In genomic region chr3:117575928-117576254, GRCm38 (mm10) we compare ENCODE assay signal across 10 mouse cellular contexts. TPM values are rescaled to one million over a fixed set of nuclear protein-coding genes. Genes with fewer than 3 reads are reported as not detected.
DNase-seq lines count a peak whose midpoint lies in the region; ATAC-seq and TF ChIP-seq lines count a peak whose summit lies in the region.
"Had no signal": no experiment of that assay in that cellular context is flagged by ENCODE, and none has a peak within 500 bp of the region (broad histone marks: within the 10 kb centered on the region; RNA-seq: fewer than 3 reads in every experiment).

No protein-coding gene starts in this region.

- intact Hi-C loops in heart, adult 2 months (cut with DNase I) = no loop called here

- no peaks in the 10 kb centered on the region for H3K27me3 ChIP-seq in heart, embryonic 11.5 days (ENCODE audit: control insufficient read depth, insufficient read depth, low read length)
- peaks cover 10% of the 10 kb centered on the region for H3K27me3 ChIP-seq in heart, adult 2 months (ENCODE audit: control insufficient read depth, insufficient read depth, low read length)
- peaks cover 13% of the 10 kb centered on the region for H3K27me3 ChIP-seq in ES-Bruce4 (ENCODE audit: control insufficient read depth, insufficient read depth, low read length, poor library complexity, severe bottlenecking)
- no peaks in the 10 kb centered on the region for H3K27me3 ChIP-seq in forebrain, postnatal 0 days (ENCODE audit: insufficient read depth, low read length)
- peaks cover 17% of the 10 kb centered on the region for H3K27me3 ChIP-seq in liver, postnatal 0 days (ENCODE audit: insufficient read depth, low read length)

- no peaks in the 10 kb centered on the region for H3K79me2 ChIP-seq in heart, adult 2 months (replicated peaks; ENCODE audit: control insufficient read depth, insufficient read depth, low read length)

- H3K27ac ChIP-seq in heart, embryonic 11.5 days (ENCODE audit: low read depth, low read length) = no peak overlapping the region
- H3K27ac ChIP-seq in heart, adult 2 months = no peak overlapping the region
- no peak overlapping the region for H3K27ac ChIP-seq in ES-Bruce4 (ENCODE audit: insufficient read depth, low read length)
- H3K27ac ChIP-seq in forebrain, postnatal 0 days (ENCODE audit: low read depth, low read length) = peak overlapping the region; percentile 97
- H3K27ac ChIP-seq in liver, postnatal 0 days (ENCODE audit: low read depth) = no peak overlapping the region

- peaks cover 4% of the 10 kb centered on the region; the same call in 1 of the 2 replicates for H3K4me1 ChIP-seq in heart, embryonic 11.5 days (ENCODE audit: control insufficient read depth, insufficient read depth, low read length)
- no peaks in the 10 kb centered on the region; the same call in 1 of the 2 replicates for H3K4me1 ChIP-seq in heart, adult 2 months (ENCODE audit: control insufficient read depth, insufficient read depth, low read length)
- H3K4me1 ChIP-seq in ES-Bruce4 (ENCODE audit: control insufficient read depth, insufficient read depth, low read length) = no peaks in the 10 kb centered on the region
- H3K4me1 ChIP-seq in forebrain, postnatal 0 days (ENCODE audit: insufficient read depth) = peaks cover 4% of the 10 kb centered on the region; the same call in 1 of the 2 replicates
- H3K4me1 ChIP-seq in liver, postnatal 0 days (ENCODE audit: insufficient read depth) = no peaks in the 10 kb centered on the region

- peak overlapping the region; percentile 92 for H3K4me2 ChIP-seq in heart, embryonic 11.5 days
- H3K4me2 ChIP-seq in forebrain, postnatal 0 days (ENCODE audit: low read depth) = peak overlapping the region; percentile 80
- H3K4me2 ChIP-seq in liver, postnatal 0 days (ENCODE audit: low read depth, low read length) = peak overlapping the region; percentile 59; the same call in 1 of the 2 replicates

- ATAC-seq in heart, embryonic 11.5 days (replicated peaks; ENCODE audit: insufficient number of reproducible peaks, low FRiP score, low TSS enrichment) = no peak
- ATAC-seq in forebrain, postnatal 0 days = no peak; the same call in 1 of the 2 replicates
- ATAC-seq in liver, postnatal 0 days = no peak
- no peak for ATAC-seq in inflammation-experienced regulatory T-cells, adult 6 months

- DNase-seq in heart, adult 2 months = no peak
- no peak for DNase-seq in forebrain, postnatal 0 days
- DNase-seq in liver, postnatal 0 days = no peak
- no peak for DNase-seq in thymus, postnatal 14 days
- DNase-seq in spleen, postnatal 4 days (ENCODE audit: low spot score in 2 of 2) = no peak

- no peak for TF ChIP-seq POLR2A in heart, adult 2 months (IDR thresholded peaks at IDR 0.05; ENCODE audit: insufficient read depth, low read depth, low read length)
- TF ChIP-seq POLR2A in ES-Bruce4 (IDR thresholded peaks at IDR 0.05; ENCODE audit: insufficient read depth, low read length) = no peak

- no peak for TF ChIP-seq CTCF in heart, adult 2 months (IDR thresholded peaks at IDR 0.05)
- no peak for TF ChIP-seq CTCF in ES-Bruce4 (IDR thresholded peaks at IDR 0.05; ENCODE audit: low read depth, low read length)
- TF ChIP-seq CTCF in forebrain, postnatal 0 days (IDR thresholded peaks at IDR 0.05; ENCODE audit: low read depth) = no peak
- TF ChIP-seq CTCF in liver, postnatal 0 days (IDR thresholded peaks at IDR 0.05; ENCODE audit: low read depth) = no peak

- H3K4me3 ChIP-seq in heart, embryonic 11.5 days (ENCODE audit: low read depth, low read length) = peak overlapping the region; percentile 71
- no peak overlapping the region for H3K4me3 ChIP-seq in heart, adult 2 months
- peak overlapping the region; percentile 60; the same call in 1 of the 2 replicates for H3K4me3 ChIP-seq in ES-Bruce4 (ENCODE audit: low read depth, low read length)
- H3K4me3 ChIP-seq in forebrain, postnatal 0 days (ENCODE audit: low read depth, low read length) = peak overlapping the region; percentile 82
- H3K4me3 ChIP-seq in liver, postnatal 0 days (ENCODE audit: low read depth, low read length) = no peak overlapping the region
- H3K4me3 ChIP-seq: myocyte had no signal

- WGBS in heart, embryonic 11.5 days (ENCODE audit: insufficient replicate concordance) = 5% methylated on average over 3 of the region's 3 CpGs
- 25% methylated on average over 3 of the region's 3 CpGs for WGBS in heart, adult 2 months
- 17% methylated on average over 3 of the region's 3 CpGs for WGBS in forebrain, postnatal 0 days
- WGBS in liver, postnatal 0 days (ENCODE audit: insufficient replicate concordance) = 17% methylated on average over 3 of the region's 3 CpGs

- TF ChIP-seq EP300 in heart, adult 2 months (IDR thresholded peaks at IDR 0.05; ENCODE audit: insufficient read depth, low read depth, low read length) = no peak
- no peak for TF ChIP-seq EP300 in ES-Bruce4 (IDR thresholded peaks at IDR 0.05; ENCODE audit: insufficient read depth, low read depth, low read length)
- no peak for TF ChIP-seq EP300 in liver, postnatal 0 days (IDR thresholded peaks at IDR 0.05; ENCODE audit: low read depth)

- H3K36me3 ChIP-seq in heart, embryonic 11.5 days (ENCODE audit: control insufficient read depth, insufficient read depth, low read length) = no peaks in the 10 kb centered on the region
- no peaks in the 10 kb centered on the region for H3K36me3 ChIP-seq in heart, adult 2 months (ENCODE audit: control insufficient read depth, insufficient read depth, low read length)
- no peaks in the 10 kb centered on the region for H3K36me3 ChIP-seq in ES-Bruce4 (ENCODE audit: control insufficient read depth, insufficient read depth, low read length, poor library complexity, severe bottlenecking)
- no peaks in the 10 kb centered on the region for H3K36me3 ChIP-seq in forebrain, postnatal 0 days (ENCODE audit: insufficient read depth)
- H3K36me3 ChIP-seq in liver, postnatal 0 days (replicated peaks; ENCODE audit: insufficient read depth, low read length) = no peaks in the 10 kb centered on the region

- peak overlapping the region; percentile 73 for H3K9ac ChIP-seq in heart, embryonic 11.5 days (ENCODE audit: low read depth, low read length)
- H3K9ac ChIP-seq in heart, adult 2 months (ENCODE audit: low read depth, low read length) = no peak overlapping the region
- H3K9ac ChIP-seq in ES-Bruce4 (ENCODE audit: low read depth, poor library complexity, severe bottlenecking) = no peak overlapping the region
- H3K9ac ChIP-seq in forebrain, postnatal 0 days = peak overlapping the region; percentile 97
- H3K9ac ChIP-seq in liver, postnatal 0 days (replicated peaks) = no peak overlapping the region

- H3K9me3 ChIP-seq in heart, embryonic 11.5 days (replicated peaks; ENCODE audit: control insufficient read depth, low read length) = no peaks in the 10 kb centered on the region
- H3K9me3 ChIP-seq in ES-Bruce4 (replicated peaks; ENCODE audit: control insufficient read depth, insufficient read depth, low read length, poor library complexity, severe bottlenecking) = no peaks in the 10 kb centered on the region
- H3K9me3 ChIP-seq in forebrain, postnatal 0 days (ENCODE audit: low read length) = no peaks in the 10 kb centered on the region
- no peaks in the 10 kb centered on the region for H3K9me3 ChIP-seq in liver, postnatal 0 days (ENCODE audit: low read length)

RNA-seq across cellular contexts. Expression of gene Plppr5, which starts 1.3 kb away (rescaled TPM):
- 4.6 and 4.8 TPM in 2 replicates for polyA plus RNA-seq in heart, embryonic 11.5 days (2014; fragmentation: Nextera tagmentation; extraction: Ambion mirVana)
- total RNA-seq in heart, adult 2 months (2021) = under 1 TPM; 0.11 to 0.13 TPM
- 0.20 and 0.29 TPM in 2 replicates for polyA plus RNA-seq in heart, adult 2 months (2012; rRNA removed)
- polyA plus RNA-seq in ES-Bruce4 (2011; ENCODE audit: insufficient read depth, insufficient read length, low read depth, missing spikeins) = not detected in 2 replicates
- total RNA-seq in forebrain, postnatal 0 days (2014; rRNA removed) = 39.1 and 40.1 TPM in 2 replicates
- polyA plus RNA-seq in forebrain, postnatal 0 days (2015; fragmentation: Nextera tagmentation; extraction: Ambion mirVana) = 14.7 and 19.1 TPM in 2 replicates
- polyA plus RNA-seq in liver, postnatal 0 days (2015; fragmentation: Nextera tagmentation; extraction: Ambion mirVana) = not detected in 2 replicates
- polyA plus RNA-seq in inflammation-experienced regulatory T-cells, adult 6 months (2017; shearing (Covaris generic)) = not detected
- polyA plus RNA-seq: C2C12, myocyte had no signal

Comparison
In these comparisons a context has a peak if more than half of its experiments do, and no peak if none do; other contexts are left out.
1. H3K4me3 ChIP-seq: peak in heart, embryonic 11.5 days (single experiment), ES-Bruce4 (single experiment) and forebrain, postnatal 0 days (single experiment); none in heart, adult 2 months (single experiment) and liver, postnatal 0 days (single experiment).
2. H3K9ac ChIP-seq: peak in heart, embryonic 11.5 days (single experiment) and forebrain, postnatal 0 days (single experiment); none in heart, adult 2 months (single experiment), ES-Bruce4 (single experiment) and liver, postnatal 0 days (single experiment).
3. Peak in every context shown above with its lines, with median percentiles within 50 percentile points of each other: H3K4me2 ChIP-seq.